Mouse (Mus musculus) heart, adult 2 months (tissue): ENCODE measurements around the gene Fnbp1. TPM values are rescaled to one million over a fixed set of nuclear protein-coding genes. Genes with fewer than 3 reads are reported as not detected.

Experiments used
- DNase-seq, 2 experiments: peaks; one replicate each; pipeline ENCODE4 v3.0.0; 2021
- H3K27ac ChIP-seq: fragments of 200-600 bp; 2 replicates; pipeline ENCODE4 v1.8.1; 2022
- H3K27me3 ChIP-seq: fragments of 200-500 bp; 2 replicates; pipeline ENCODE4 v1.6.1; 2012; ENCODE audit warnings: mild to moderate bottlenecking, low read length, inconsistent platforms, mixed read lengths; ENCODE audit not compliant: control insufficient read depth, insufficient read depth
- H3K36me3 ChIP-seq: fragments of 200-500 bp; 2 replicates; pipeline ENCODE4 v1.6.1; 2012; ENCODE audit warnings: low read length, inconsistent platforms; ENCODE audit not compliant: control insufficient read depth, insufficient read depth
- H3K4me1 ChIP-seq: fragments of 200-500 bp; 2 replicates; pipeline ENCODE4 v1.6.1; 2011; ENCODE audit warnings: low read length; ENCODE audit not compliant: control insufficient read depth, insufficient read depth
- H3K4me3 ChIP-seq: fragments of 200-600 bp; 2 replicates; pipeline ENCODE4 v1.8.1; 2022
- H3K79me2 ChIP-seq: fragments of 200-500 bp; replicated peaks from 2 replicates; pipeline ENCODE4 v1.6.1; 2012; ENCODE audit warnings: mild to moderate bottlenecking, inconsistent platforms, low read length, moderate library complexity, mixed read lengths; ENCODE audit not compliant: control insufficient read depth, insufficient read depth
- H3K9ac ChIP-seq: fragments of 200-500 bp; 2 replicates; pipeline ENCODE4 v1.6.1; 2012; ENCODE audit warnings: low read depth, mild to moderate bottlenecking, control low read depth, inconsistent platforms, low read length, mixed read lengths
- CTCF ChIP-seq: fragments of 200-600 bp; IDR thresholded peaks from 2 replicates; pipeline ENCODE4 v1.8.1; 2022; ENCODE audit warnings: antibody characterized with exemption, mild to moderate bottlenecking, moderate library complexity
- EP300 ChIP-seq: fragments of 200-500 bp; IDR thresholded peaks from 2 replicates; pipeline ENCODE4 v1.6.1; 2011; ENCODE audit warnings: low read depth, low read length, control low read depth; ENCODE audit not compliant: insufficient read depth
- POLR2A ChIP-seq: fragments of 200-500 bp; IDR thresholded peaks from 2 replicates; pipeline ENCODE4 v1.6.1; 2011; ENCODE audit warnings: mild to moderate bottlenecking, low read depth, low read length, control low read depth; ENCODE audit not compliant: insufficient read depth
- WGBS: fragments of 180-500 bp; shearing (Covaris S2); methylation state at CpG from one replicate; pipeline ENCODE4 v1.1.7; 2018; 5-methylcytosine and 5-hydroxymethylcytosine counted together
- intact Hi-C: fragments of 180-260 bp; cut with DNase I; formaldehyde crosslinking; loops from one replicate; pipeline ENCODE4 v1.15.1; 2025
- polyA plus RNA-seq: library from polyadenylated mRNA; depleted of rRNA; stranded (reverse); fragments of >200 nt; gene quantifications from 2 replicates; pipeline ENCODE4 v1.2.3, GENCODE M21; 2012
- total RNA-seq, 2 experiments: library from RNA; stranded (reverse); gene quantifications; 2 replicates each; pipeline ENCODE4 v1.2.3; 2021

The Fnbp1 gene
- total and polyA plus RNA-seq, 3 experiments, result 40.3 to 53.6 (median 49.0) TPM

DNA sequence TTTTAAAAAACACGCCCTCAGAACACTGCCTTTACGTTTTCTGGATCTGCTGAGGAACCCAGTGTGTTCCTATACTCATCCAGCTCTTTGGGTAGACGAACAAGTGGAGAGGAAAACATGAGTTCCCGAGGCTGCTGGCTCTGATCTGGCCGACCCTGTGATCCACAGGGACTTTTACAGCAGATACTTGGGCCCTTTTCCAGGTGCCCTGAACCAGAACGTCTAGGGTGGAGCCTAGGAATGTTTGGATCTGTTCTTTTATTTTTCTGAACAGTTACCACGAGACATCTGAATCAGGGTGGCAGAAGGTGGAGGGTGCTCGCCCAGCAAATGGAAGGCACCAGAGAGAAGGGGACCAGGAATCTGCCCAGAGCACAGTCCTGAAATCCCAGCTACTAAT, 42.7 kb downstream of the Fnbp1 start:
- Histone ChIP-seq H3K27me3 (no peaks in the 10 kb centered on the region), H3K9ac (no peak overlapping the region), H3K36me3 (no peaks in the 10 kb centered on the region), H3K4me3 (no peak overlapping the region), H3K27ac (no peak overlapping the region), H3K4me1 (no peaks in the 10 kb centered on the region), H3K79me2 (no peaks in the 10 kb centered on the region)
- intact Hi-C loops, result no loop called here
- DNase-seq, result no peak
- 49% methylated on average over 8 of the region's 8 CpGs for WGBS
- TF ChIP-seq POLR2A, result no peak
- TF ChIP-seq EP300, result no peak
- TF ChIP-seq CTCF, result no peak

DNA sequence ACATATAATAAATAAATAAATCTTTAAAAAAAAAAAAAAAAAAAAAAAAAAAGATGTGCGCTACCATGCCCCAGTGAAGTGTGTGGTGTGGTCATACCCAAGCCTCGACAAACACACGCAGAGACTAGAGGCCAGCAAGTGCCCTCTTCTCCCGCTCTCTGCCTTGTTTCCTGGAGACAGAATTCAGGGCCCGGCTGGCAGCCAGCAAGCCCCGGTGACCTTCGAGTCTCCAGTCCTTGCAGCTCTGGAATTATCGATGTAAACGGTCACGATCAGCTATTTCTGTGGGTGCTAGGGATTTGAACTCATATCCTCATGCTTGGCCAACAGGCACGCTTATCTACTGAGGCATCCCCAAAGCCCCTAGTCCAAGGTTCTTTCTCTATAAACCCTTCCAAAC, 43.2 kb downstream of the Fnbp1 start:
- intact Hi-C loops, result no loop called here
- TF ChIP-seq EP300, result no peak
- no peak for TF ChIP-seq POLR2A
- TF ChIP-seq CTCF, result no peak
- Histone ChIP-seq H3K4me3 (no peak overlapping the region), H3K27me3 (no peaks in the 10 kb centered on the region), H3K4me1 (no peaks in the 10 kb centered on the region), H3K9ac (no peak overlapping the region), H3K27ac (no peak overlapping the region), H3K36me3 (no peaks in the 10 kb centered on the region), H3K79me2 (no peaks in the 10 kb centered on the region)
- DNase-seq, result no peak
- WGBS, result 86% methylated on average over 11 of the region's 11 CpGs

- no peaks in the 10 kb centered on the region for H3K79me2 ChIP-seq
- H3K4me3 ChIP-seq, result no peak overlapping the region
- no peaks in the 10 kb centered on the region for H3K4me1 ChIP-seq
- TF ChIP-seq CTCF, result no peak
- no peak for TF ChIP-seq EP300
- no peak for TF ChIP-seq POLR2A
- no peak overlapping the region for H3K9ac ChIP-seq
- H3K36me3 ChIP-seq, result no peaks in the 10 kb centered on the region
- no peak overlapping the region for H3K27ac ChIP-seq
- intact Hi-C loops, result no loop called here
- DNase-seq, result no peak
- 80% methylated on average over 2 of the region's 2 CpGs for WGBS
- no peaks in the 10 kb centered on the region for H3K27me3 ChIP-seq
These were observed 44.5 kb downstream of the Fnbp1 start for GRCm38 (mm10) chr2:31097276-31097675.

DNA sequence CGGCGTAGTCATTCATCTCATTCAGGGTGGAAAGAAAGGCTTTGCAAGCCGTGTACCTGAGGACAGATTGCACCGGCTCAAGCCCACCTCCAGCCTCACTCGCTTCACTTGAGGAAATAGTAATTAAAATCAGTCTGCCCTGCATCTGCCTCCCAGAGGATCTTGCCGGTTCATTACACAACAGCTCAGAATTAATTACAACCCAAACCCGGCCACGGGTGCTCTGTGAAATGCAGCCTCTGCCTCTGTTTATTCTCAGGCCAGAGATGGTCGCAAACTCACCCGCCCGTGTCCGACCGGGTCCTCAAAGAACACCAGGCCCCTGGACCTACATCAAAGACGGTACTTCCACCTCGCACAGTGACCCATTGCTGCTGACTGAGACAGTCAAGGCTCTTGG, 45.7 kb downstream of the Fnbp1 start:
- no peaks in the 10 kb centered on the region for H3K79me2 ChIP-seq
- no peak for TF ChIP-seq CTCF
- TF ChIP-seq EP300, result no peak
- TF ChIP-seq POLR2A, result no peak
- H3K27me3 ChIP-seq, result no peaks in the 10 kb centered on the region
- no peak overlapping the region for H3K4me3 ChIP-seq
- no peaks in the 10 kb centered on the region for H3K36me3 ChIP-seq
- H3K9ac ChIP-seq, result no peak overlapping the region
- no peak for DNase-seq
- no peaks in the 10 kb centered on the region for H3K4me1 ChIP-seq
- H3K27ac ChIP-seq, result no peak overlapping the region
- WGBS, result 93% methylated on average over 15 of the region's 15 CpGs
- intact Hi-C loops, result no loop called here

GRCm38 (mm10) chr2:31094565-31094964, 47.2 kb downstream of the Fnbp1 start:
- intact Hi-C loops, result no loop called here
- no peaks in the 10 kb centered on the region for H3K4me1 ChIP-seq
- 41% methylated on average over 5 of the region's 5 CpGs for WGBS

GRCm38 (mm10) chr2:31092939-31093338, 48.9 kb downstream of the Fnbp1 start:
- 95% methylated on average over 3 of the region's 3 CpGs for WGBS
- Histone ChIP-seq H3K27me3 (no peaks in the 10 kb centered on the region), H3K27ac (no peak overlapping the region), H3K4me1 (peaks cover 9% of the 10 kb centered on the region), H3K9ac (no peak overlapping the region), H3K79me2 (no peaks in the 10 kb centered on the region), H3K36me3 (peaks cover 3% of the 10 kb centered on the region; the same call in 1 of the 2 replicates), H3K4me3 (no peak overlapping the region)
- intact Hi-C loops, result no loop called here
- DNase-seq, result no peak
- TF ChIP-seq POLR2A (no peak), EP300 (no peak), CTCF (no peak)

More at GRCm38 (mm10) chr2:31094565-31094964, 47.2 kb downstream of the Fnbp1 start:
- Histone ChIP-seq H3K79me2 (no peaks in the 10 kb centered on the region), H3K27ac (no peak overlapping the region), H3K27me3 (no peaks in the 10 kb centered on the region), H3K4me3 (no peak overlapping the region), H3K36me3 (no peaks in the 10 kb centered on the region), H3K9ac (no peak overlapping the region)
- no peak for DNase-seq
- TF ChIP-seq EP300, result no peak
- no peak for TF ChIP-seq POLR2A
- no peak for TF ChIP-seq CTCF
